Mouse (Mus musculus) G1E (cell line): ENCODE data around the gene Pgm2. TPM values are rescaled to one million over a fixed set of nuclear protein-coding genes. Genes with fewer than 3 reads are reported as not detected.

Source experiments
- ATAC-seq: 2 replicates; pipeline ENCODE4 v1.8.0; 2016; ENCODE audit warnings: mild to moderate bottlenecking; ENCODE audit not compliant: insufficient number of reproducible peaks, poor library complexity, low FRiP score, severe bottlenecking; ENCODE audit errors: extremely low read depth
- DNase-seq: peaks from one replicate; pipeline ENCODE4 v3.0.0; 2012; ENCODE audit warnings: low spot score
- H3K27me3 ChIP-seq: 2 replicates; pipeline ENCODE4 v1.6.1; 2012; ENCODE audit warnings: mild to moderate bottlenecking, low read length, inconsistent platforms; ENCODE audit not compliant: insufficient read depth
- H3K36me3 ChIP-seq: replicated peaks from 2 replicates; pipeline ENCODE3; 2012; ENCODE audit warnings: mild to moderate bottlenecking, inconsistent platforms
- H3K4me1 ChIP-seq: 2 replicates; pipeline ENCODE4 v1.6.1; 2012; ENCODE audit warnings: low read depth, low read length, inconsistent platforms, mixed read lengths; ENCODE audit not compliant: insufficient read depth
- H3K4me3 ChIP-seq: 2 replicates; pipeline ENCODE4 v1.5.1; 2012; ENCODE audit warnings: low read depth, mild to moderate bottlenecking, inconsistent platforms, low read length, moderate library complexity, mixed read lengths
- H3K9me3 ChIP-seq: replicated peaks from 2 replicates; pipeline ENCODE4 v1.6.1; 2012; ENCODE audit warnings: inconsistent platforms
- CTCF ChIP-seq: IDR thresholded peaks from 2 replicates; pipeline ENCODE4 v1.5.1; 2012; ENCODE audit warnings: low read depth, low read length, inconsistent platforms, mixed read lengths
- GATA1 ChIP-seq: IDR thresholded peaks from 2 replicates; pipeline ENCODE4 v1.6.1; 2012; ENCODE audit warnings: borderline replicate concordance, low read length, inconsistent platforms, mixed read lengths
- GATA2 ChIP-seq: IDR thresholded peaks from 2 replicates; pipeline ENCODE4 v1.6.1; 2012; ENCODE audit warnings: low read depth, low read length, inconsistent platforms, borderline replicate concordance
- POLR2AphosphoS5 ChIP-seq: IDR thresholded peaks from 2 replicates; pipeline ENCODE4 v1.6.1; 2012; ENCODE audit warnings: low read depth, low read length, inconsistent platforms; ENCODE audit not compliant: insufficient replicate concordance
- TAL1 ChIP-seq: conservative IDR thresholded peaks from 2 replicates; pipeline ENCODE4 v1.6.1; 2012; ENCODE audit warnings: low read depth, low read length, inconsistent platforms, mixed read lengths
- polyA plus RNA-seq: library from polyadenylated mRNA; stranded (reverse); fragments of >175 nt; gene quantifications from 2 replicates; pipeline ENCODE4 v1.2.3, GENCODE M21; 2012
- total RNA-seq, 2 experiments: library from RNA; stranded (forward) in 1 of 2; stranded (reverse) in 1 of 2; fragments of 200-1000 nt in 1 of 2; fragments of >200 nt in 1 of 2; fragmentation: Nextera tagmentation in 1 of 2; gene quantifications; 2 replicates each; pipeline ENCODE4 v1.2.3; 2014 to 2017

Pgm2 gene
- total and polyA plus RNA-seq, 3 experiments = 49.0 to 101 (median 65.8) TPM

DNA sequence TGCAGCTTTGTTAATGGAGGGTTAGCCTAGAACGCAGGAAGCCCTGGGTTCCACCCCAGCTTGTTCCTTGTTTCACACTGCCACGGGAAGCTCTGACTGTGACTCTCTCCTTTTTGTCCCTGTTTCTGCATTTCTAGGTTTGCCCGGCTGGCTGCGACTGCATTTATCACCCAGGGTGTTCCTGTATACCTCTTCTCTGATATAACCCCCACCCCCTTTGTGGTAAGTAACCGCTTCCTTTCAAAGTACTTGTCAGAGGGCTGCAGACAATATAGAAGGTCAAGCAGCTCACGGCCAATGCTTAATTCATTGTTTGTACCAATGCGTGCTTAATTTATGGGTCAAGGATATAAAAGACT lies 9.9 kb downstream of the Pgm2 start:
- TF ChIP-seq POLR2AphosphoS5 = no peak
- TF ChIP-seq GATA2 = no peak
- TF ChIP-seq GATA1 = no peak
- no peak for TF ChIP-seq CTCF
- TF ChIP-seq TAL1 = no peak
- DNase-seq = peak; percentile 31
- H3K4me3 ChIP-seq = peak overlapping the region; percentile 40; the same call in 1 of the 2 replicates
- H3K27me3 ChIP-seq = no peaks in the 10 kb centered on the region
- peaks cover 88% of the 10 kb centered on the region for H3K36me3 ChIP-seq
- peak; percentile 86 for ATAC-seq
- no peaks in the 10 kb centered on the region for H3K9me3 ChIP-seq
- peaks cover 20% of the 10 kb centered on the region for H3K4me1 ChIP-seq

DNA sequence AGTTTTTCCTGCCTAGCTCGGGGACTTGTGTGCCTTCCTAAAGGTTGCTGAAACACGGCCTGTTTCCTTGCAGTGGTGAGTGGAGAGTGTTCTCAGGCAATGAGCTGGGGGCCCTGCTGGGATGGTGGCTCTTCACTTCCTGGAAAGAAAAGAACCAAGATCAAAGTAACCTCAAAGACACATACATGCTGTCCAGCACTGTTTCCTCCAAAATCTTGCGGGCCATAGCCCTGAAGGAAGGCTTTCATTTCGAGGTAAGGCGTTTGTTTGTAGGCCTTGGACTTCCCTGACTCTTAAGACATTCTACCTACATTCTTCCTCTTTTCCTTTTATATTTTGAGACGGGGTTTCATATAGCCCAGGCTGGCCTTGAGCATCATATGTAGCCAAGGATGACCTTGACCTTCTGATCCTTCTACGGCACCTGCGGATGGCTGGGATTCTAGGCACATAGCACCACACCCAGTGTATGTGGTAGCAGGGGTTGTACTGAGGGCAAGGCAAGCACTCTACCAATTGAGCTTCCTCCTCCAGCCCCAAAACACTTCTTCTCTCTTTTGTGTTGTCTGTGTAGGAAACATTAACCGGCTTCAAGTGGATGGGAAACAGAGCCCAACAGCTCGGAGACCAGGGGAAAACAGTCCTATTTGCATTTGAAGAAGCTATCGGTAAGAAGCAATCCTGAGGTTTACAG lies 15.0 kb downstream of the Pgm2 start:
- Histone ChIP-seq H3K9me3 (no peaks in the 10 kb centered on the region), H3K4me1 (peaks cover 8% of the 10 kb centered on the region), H3K4me3 (no peak overlapping the region), H3K27me3 (no peaks in the 10 kb centered on the region), H3K36me3 (peaks cover 88% of the 10 kb centered on the region)
- no peak for ATAC-seq
- TF ChIP-seq CTCF (no peak), TAL1 (no peak), GATA2 (no peak), POLR2AphosphoS5 (no peak), GATA1 (no peak)
- DNase-seq = no peak

DNA sequence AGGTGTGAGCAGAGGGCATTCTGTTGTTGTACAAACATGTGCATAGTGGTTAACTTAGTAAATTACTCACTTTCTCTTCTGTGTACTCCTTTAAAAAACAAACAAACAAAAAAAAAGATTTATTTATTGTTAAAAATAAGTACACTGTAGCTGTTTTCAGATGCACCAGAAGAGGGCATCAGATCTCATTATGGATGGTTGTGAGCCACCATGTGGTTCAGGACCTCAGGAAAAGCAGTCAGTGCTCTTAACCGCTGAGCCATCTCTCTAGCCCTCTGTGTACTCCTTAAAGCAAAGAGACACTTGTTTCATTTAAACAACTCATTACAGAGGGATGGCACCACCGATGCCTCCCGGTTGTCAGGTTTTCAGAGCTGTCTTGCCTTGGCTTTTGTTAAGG lies 16.5 kb downstream of the Pgm2 start:
- TF ChIP-seq CTCF (no peak), TAL1 (no peak), POLR2AphosphoS5 (no peak), GATA2 (no peak), GATA1 (no peak)
- DNase-seq (no peak), ATAC-seq (no peak)
- Histone ChIP-seq H3K9me3 (no peaks in the 10 kb centered on the region), H3K4me3 (no peak overlapping the region), H3K36me3 (peaks cover 89% of the 10 kb centered on the region), H3K4me1 (no peaks in the 10 kb centered on the region), H3K27me3 (no peaks in the 10 kb centered on the region)

DNA sequence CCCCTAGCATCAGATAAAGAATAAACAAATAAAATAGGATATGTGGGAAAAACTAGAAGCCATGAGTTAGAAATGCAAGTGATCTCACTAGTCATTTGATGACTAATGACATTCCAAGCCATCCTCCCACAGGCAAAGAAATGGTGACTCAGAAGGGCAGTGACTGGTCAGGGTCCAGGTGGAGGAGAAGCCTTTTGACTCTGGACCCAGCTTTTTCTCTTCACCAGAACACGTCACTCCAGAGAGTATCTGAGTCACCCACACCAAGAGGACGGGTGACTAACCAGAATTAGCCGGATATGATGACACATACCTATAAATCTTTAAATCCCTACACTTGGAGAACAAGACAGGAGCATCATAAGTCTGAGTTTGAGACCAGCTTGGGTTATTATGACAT lies 19.6 kb downstream of the Pgm2 start:
- no peak overlapping the region for H3K4me3 ChIP-seq
- H3K36me3 ChIP-seq = peaks cover 91% of the 10 kb centered on the region
- H3K27me3 ChIP-seq = no peaks in the 10 kb centered on the region
- DNase-seq = no peak
- peaks cover 9% of the 10 kb centered on the region for H3K9me3 ChIP-seq
- no peaks in the 10 kb centered on the region for H3K4me1 ChIP-seq
- TF ChIP-seq GATA2 (no peak), POLR2AphosphoS5 (no peak), GATA1 (no peak), CTCF (no peak), TAL1 (no peak)
- no peak for ATAC-seq

DNA sequence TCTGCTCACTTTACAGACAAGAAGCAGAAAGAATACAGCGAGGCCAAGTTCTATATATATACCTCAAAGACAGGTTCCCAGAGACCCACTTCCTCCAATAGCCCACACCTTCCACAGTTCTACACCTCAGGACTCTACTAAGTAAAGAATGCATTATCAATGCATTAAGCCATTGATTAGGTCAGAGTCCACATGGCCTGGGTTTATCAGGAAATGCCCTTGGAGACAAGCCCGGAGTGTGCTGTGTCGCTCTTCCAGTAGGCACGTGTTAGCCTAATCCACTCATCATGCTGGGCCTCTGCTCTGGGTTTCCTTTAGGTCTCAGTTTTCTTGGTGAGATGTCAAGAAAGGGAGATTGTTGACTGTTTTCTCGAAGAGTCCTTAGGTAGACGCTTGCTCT lies 21.5 kb downstream of the Pgm2 start:
- no peak overlapping the region for H3K4me3 ChIP-seq
- H3K27me3 ChIP-seq = no peaks in the 10 kb centered on the region
- TF ChIP-seq CTCF (no peak), TAL1 (no peak), GATA1 (no peak), GATA2 (no peak), POLR2AphosphoS5 (no peak)
- peaks cover 76% of the 10 kb centered on the region for H3K36me3 ChIP-seq
- no peaks in the 10 kb centered on the region for H3K4me1 ChIP-seq
- no peak for ATAC-seq
- DNase-seq = no peak
- H3K9me3 ChIP-seq = peaks cover 9% of the 10 kb centered on the region

DNA sequence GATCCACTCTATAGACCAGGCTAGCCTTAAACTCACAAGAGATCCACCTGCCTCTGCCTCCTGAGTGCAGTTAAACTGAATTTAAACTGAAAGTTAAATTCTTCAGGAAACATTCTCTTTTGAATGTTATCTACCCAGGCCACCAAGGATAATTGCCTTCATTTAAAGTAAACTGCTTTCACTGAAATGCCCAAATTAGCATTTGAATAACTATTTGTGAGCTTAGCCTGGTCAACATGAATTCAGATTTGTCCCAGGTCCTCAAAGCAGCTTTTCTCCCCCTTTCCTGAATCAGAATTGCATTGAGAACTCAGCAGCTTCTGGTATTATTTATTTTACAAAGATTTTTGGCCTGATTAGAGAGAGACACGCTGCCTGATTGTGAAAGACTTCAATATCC lies 24.4 kb downstream of the Pgm2 start:
- no peak for TF ChIP-seq POLR2AphosphoS5
- no peak for TF ChIP-seq GATA2
- TF ChIP-seq TAL1 = no peak
- TF ChIP-seq GATA1 = no peak
- no peak for TF ChIP-seq CTCF
- ATAC-seq (no peak), DNase-seq (no peak)
- Histone ChIP-seq H3K9me3 (peaks cover 9% of the 10 kb centered on the region), H3K4me1 (no peaks in the 10 kb centered on the region), H3K27me3 (no peaks in the 10 kb centered on the region), H3K36me3 (peaks cover 48% of the 10 kb centered on the region), H3K4me3 (no peak overlapping the region)
